Mouse (Mus musculus) MEL (cell line): ENCODE results near the gene Gm11084. TPM values are rescaled to one million over a fixed set of nuclear protein-coding genes. Genes with fewer than 3 reads are reported as not detected.
A peak's percentile ranks its signal among the peaks of the same experiment; 100 is the strongest.

Experiments
- DNase-seq: peaks from one replicate; pipeline ENCODE4 v3.0.0; 2011; ENCODE audit warnings: low read depth, low spot score
- H3K27ac ChIP-seq: 2 replicates; pipeline ENCODE4 v1.5.1; 2012; ENCODE audit warnings: low read depth, mild to moderate bottlenecking, control low read depth, low read length, moderate library complexity; ENCODE audit not compliant: control insufficient read depth
- H3K27me3 ChIP-seq, 2 experiments: fragments of 150-350 bp in 1 of 2; sonication (generic) in 1 of 2; 2 replicates each; pipeline ENCODE4 v1.6.1; 2012; ENCODE audit warnings: low read length in 2 of 2, mild to moderate bottlenecking in 2 of 2, improper control_type of control experiment in 1 of 2, moderate library complexity in 1 of 2; ENCODE audit not compliant: insufficient read depth in 2 of 2, control insufficient read depth in 1 of 2
- H3K36me3 ChIP-seq, 2 experiments: 2 replicates each; pipeline ENCODE4 v1.6.1; 2012 to 2014; ENCODE audit warnings: low read length in 2 of 2, improper control_type of control experiment in 1 of 2, inconsistent platforms in 1 of 2, mild to moderate bottlenecking in 1 of 2; ENCODE audit not compliant: insufficient read depth in 2 of 2, control insufficient read depth in 1 of 2
- H3K4me1 ChIP-seq, 2 experiments: fragments of 150-350 bp in 1 of 2; sonication (generic) in 1 of 2; 2 replicates each; pipeline ENCODE4 v1.6.1; 2012; ENCODE audit warnings: low read length in 2 of 2, improper control_type of control experiment in 1 of 2, mild to moderate bottlenecking in 1 of 2; ENCODE audit not compliant: insufficient read depth in 2 of 2, control insufficient read depth in 1 of 2
- H3K4me3 ChIP-seq, 2 experiments: fragments of 150-350 bp in 1 of 2; sonication (generic) in 1 of 2; 2 replicates each; pipeline ENCODE4 v1.5.1; 2012; ENCODE audit warnings: low read depth in 2 of 2, low read length in 2 of 2, mild to moderate bottlenecking in 2 of 2, moderate library complexity in 2 of 2, control low read depth in 1 of 2, improper control_type of control experiment in 1 of 2; ENCODE audit not compliant: control insufficient read depth in 1 of 2, insufficient read depth in 1 of 2
- H3K79me2 ChIP-seq: 2 replicates; pipeline ENCODE4 v1.6.1; 2012; ENCODE audit warnings: mild to moderate bottlenecking, low read length, moderate library complexity; ENCODE audit not compliant: control insufficient read depth, poor library complexity, insufficient read depth
- H3K9ac ChIP-seq: 2 replicates; pipeline ENCODE4 v1.6.1; 2012; ENCODE audit warnings: low read depth, mild to moderate bottlenecking, control low read depth, low read length, moderate library complexity; ENCODE audit not compliant: control insufficient read depth, poor library complexity, severe bottlenecking
- H3K9me3 ChIP-seq: fragments of 150-350 bp; sonication (generic); replicated peaks from 2 replicates; pipeline ENCODE4 v1.6.1; 2012; ENCODE audit warnings: mild to moderate bottlenecking, low read length, improper control_type of control experiment, moderate library complexity; ENCODE audit not compliant: insufficient read depth
- CHD1 ChIP-seq: IDR thresholded peaks from 2 replicates; pipeline ENCODE4 v1.6.1; 2012; ENCODE audit warnings: low read depth, mild to moderate bottlenecking, inconsistent platforms, low read length, improper control_type of control experiment
- CHD2 ChIP-seq: IDR thresholded peaks from 2 replicates; pipeline ENCODE4 v1.6.1; 2011; ENCODE audit warnings: low read length, improper control_type of control experiment
- EP300 ChIP-seq, 2 experiments: IDR thresholded peaks; 2 replicates each; pipeline ENCODE4 v1.6.1; 2011; ENCODE audit warnings: improper control_type of control experiment in 2 of 2, low read length in 2 of 2, low read depth in 1 of 2, mild to moderate bottlenecking in 1 of 2
- ETS1 ChIP-seq: IDR thresholded peaks from 2 replicates; pipeline ENCODE4 v1.6.1; 2012; ENCODE audit warnings: low read depth, mild to moderate bottlenecking, inconsistent platforms, low read length, improper control_type of control experiment, moderate library complexity
- GABPA ChIP-seq: IDR thresholded peaks from 2 replicates; pipeline ENCODE4 v1.6.1; 2012; ENCODE audit warnings: low read depth, mild to moderate bottlenecking, inconsistent platforms, low read length, improper control_type of control experiment, moderate library complexity
- GATA1 ChIP-seq: IDR thresholded peaks from 2 replicates; pipeline ENCODE4 v1.6.1; 2011; ENCODE audit warnings: low read depth, low read length, improper control_type of control experiment
- MAX ChIP-seq: IDR thresholded peaks from 2 replicates; pipeline ENCODE4 v1.6.1; 2011; ENCODE audit warnings: low read length, improper control_type of control experiment
- MEF2A ChIP-seq: IDR thresholded peaks from 2 replicates; pipeline ENCODE4 v1.6.1; 2014; ENCODE audit warnings: low read depth, mild to moderate bottlenecking, inconsistent platforms, low read length, improper control_type of control experiment; ENCODE audit not compliant: poor library complexity, insufficient replicate concordance, severe bottlenecking; ENCODE audit errors: extremely low read depth
- MYB ChIP-seq: IDR thresholded peaks from 2 replicates; pipeline ENCODE4 v1.6.1; 2011; ENCODE audit warnings: mild to moderate bottlenecking, low read depth, low read length, improper control_type of control experiment
- MYC ChIP-seq: IDR thresholded peaks from 2 replicates; pipeline ENCODE4 v1.6.1; 2011; ENCODE audit warnings: low read depth, mild to moderate bottlenecking, low read length, improper control_type of control experiment, moderate library complexity
- POLR2A ChIP-seq, 2 experiments: IDR thresholded peaks; 2 replicates each; pipeline ENCODE4 v1.6.1; 2011 to 2012; ENCODE audit warnings: low read length in 2 of 2, mild to moderate bottlenecking in 2 of 2, control low read depth in 1 of 2, improper control_type of control experiment in 1 of 2, low read depth in 1 of 2, moderate library complexity in 1 of 2; ENCODE audit not compliant: control insufficient read depth in 1 of 2, insufficient read depth in 1 of 2, poor library complexity in 1 of 2
- POLR2AphosphoS2 ChIP-seq: IDR thresholded peaks from 2 replicates; pipeline ENCODE4 v1.6.1; 2011; ENCODE audit warnings: low read length, improper control_type of control experiment
- RAD21 ChIP-seq: IDR thresholded peaks from 2 replicates; pipeline ENCODE4 v1.6.1; 2011; ENCODE audit warnings: mild to moderate bottlenecking, low read depth, low read length, improper control_type of control experiment
- RCOR1 ChIP-seq: IDR thresholded peaks from 2 replicates; pipeline ENCODE4 v1.6.1; 2012; ENCODE audit warnings: low read depth, mild to moderate bottlenecking, inconsistent platforms, low read length, improper control_type of control experiment
- TAL1 ChIP-seq: IDR thresholded peaks from 2 replicates; pipeline ENCODE4 v1.6.1; 2012; ENCODE audit warnings: mild to moderate bottlenecking, inconsistent platforms, low read length, moderate library complexity, mixed read lengths
- TCF12 ChIP-seq: IDR thresholded peaks from 2 replicates; pipeline ENCODE4 v1.6.1; 2014; ENCODE audit warnings: low read depth, mild to moderate bottlenecking, inconsistent platforms, low read length, improper control_type of control experiment, moderate library complexity
- polyA plus RNA-seq, 2 experiments: library from polyadenylated mRNA; stranded (reverse) in 1 of 2; unstranded in 1 of 2; fragments of >175 nt in 1 of 2; fragments of >200 nt in 1 of 2; gene quantifications; 2 replicates each; pipeline versions ENCODE4 v1.2.1 to v1.2.4; 2012; ENCODE audit warnings: low replicate concordance in 2 of 2, low read depth in 1 of 2; ENCODE audit not compliant: insufficient read length in 2 of 2, insufficient read depth in 1 of 2, missing spikeins in 1 of 2
- total RNA-seq: library from RNA; depleted of rRNA; stranded (reverse); fragments of 300-350 nt; gene quantifications from 2 replicates; pipeline ENCODE4 v1.2.3, GENCODE M21; 2012

The Gm11084 gene
- total and polyA plus RNA-seq, 3 experiments, result not detected

DNA sequence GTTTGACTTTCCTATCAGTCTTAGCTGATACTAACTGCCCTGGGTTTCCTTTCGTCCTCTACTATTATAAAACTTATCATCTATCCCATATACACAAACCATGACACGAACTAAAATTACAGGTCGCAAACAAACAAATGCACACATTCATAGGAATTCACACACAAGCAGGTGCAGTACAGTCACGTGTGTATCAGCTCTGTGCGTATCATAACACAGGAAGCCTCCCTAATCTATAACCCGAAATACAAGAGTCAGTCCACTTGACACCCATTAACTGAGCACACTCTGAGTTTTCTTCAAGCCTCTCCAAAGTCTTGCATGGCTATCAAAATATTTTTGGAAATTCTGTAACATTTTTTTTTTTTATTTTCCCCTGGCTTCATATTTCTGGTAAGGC lies 15.9 kb upstream of the Gm11084 start (continued):
- TF ChIP-seq RAD21, result no peak
- TF ChIP-seq, all 39 proteins: peak for 5

DNA sequence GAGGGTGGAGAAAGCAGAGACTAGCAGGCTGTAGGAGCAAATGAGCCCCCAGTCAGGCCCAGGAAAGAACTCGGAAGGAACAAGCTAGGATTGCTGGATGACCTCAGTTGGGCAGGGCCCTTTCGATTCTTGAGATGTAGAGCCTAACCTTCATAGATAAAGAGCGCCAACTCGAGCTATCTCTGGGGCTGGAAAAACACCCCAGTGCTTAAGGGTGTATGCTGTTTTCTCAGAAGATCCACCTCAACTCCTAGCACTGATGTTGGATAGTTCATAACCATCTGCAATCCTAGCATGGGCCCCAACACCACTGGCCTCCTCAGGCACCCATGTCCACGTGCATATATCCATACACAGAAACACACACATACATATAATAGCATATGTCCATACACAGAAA lies 15.5 kb upstream of the Gm11084 start:
- H3K36me3 ChIP-seq, result peaks cover 0 to 34% of the 10 kb centered on the region in 2 experiments; a peak in 2 of 4 replicates
- H3K79me2 ChIP-seq, result no peaks in the 10 kb centered on the region
- peak overlapping the region; percentile 6 for H3K9ac ChIP-seq
- peaks cover 25 to 47% of the 10 kb centered on the region in 2 experiments for H3K4me1 ChIP-seq
- no peak for TF ChIP-seq EP300 (IDR thresholded peaks at IDR 0.05; ENCODE audit: low read depth in 1 of 2, low read length in 2 of 2)
- no peak overlapping the region; a peak in 1 of 4 replicates for H3K4me3 ChIP-seq
- peak overlapping the region; percentile 4; the same call in 1 of the 2 replicates for H3K27ac ChIP-seq
- DNase-seq, result no peak
- no peaks in the 10 kb centered on the region for H3K27me3 ChIP-seq
- H3K9me3 ChIP-seq, result no peaks in the 10 kb centered on the region

DNA sequence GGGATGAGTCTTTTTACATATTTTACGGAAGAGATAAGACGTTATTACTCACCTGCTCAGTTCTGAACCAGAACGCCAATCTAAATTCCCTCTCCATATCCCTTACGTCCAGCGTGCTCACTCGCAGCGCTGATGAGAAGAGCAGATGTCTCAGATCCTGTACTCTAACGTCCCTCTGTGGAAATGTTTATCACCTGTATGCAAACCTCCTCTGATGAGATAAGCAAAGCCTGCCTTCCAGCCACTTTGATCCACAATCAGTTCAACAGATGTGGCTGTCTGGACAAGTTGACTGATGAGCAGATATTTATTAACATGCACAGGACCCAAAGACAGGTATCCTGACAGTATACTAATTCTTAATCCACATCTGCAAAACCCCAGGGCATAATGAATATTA lies 13.7 kb upstream of the Gm11084 start:
- Histone ChIP-seq H3K4me1 (peaks cover 24 to 42% of the 10 kb centered on the region in 2 experiments), H3K9ac (no peak overlapping the region), H3K36me3 (peaks cover 0 to 32% of the 10 kb centered on the region in 2 experiments; a peak in 2 of 4 replicates), H3K27me3 (no peaks in the 10 kb centered on the region), H3K4me3 (0 out of 4 replicates have a peak overlapping the region, but pooled peaks of 1 of the 2 experiments have one; percentile 2), H3K9me3 (no peaks in the 10 kb centered on the region), H3K79me2 (no peaks in the 10 kb centered on the region), H3K27ac (no peak overlapping the region)
- no peak for TF ChIP-seq CHD1
- no peak for TF ChIP-seq MYB
- TF ChIP-seq POLR2AphosphoS2, result no peak
- TF ChIP-seq TAL1, result no peak
- TF ChIP-seq MYC, result peak; percentile 18; the same call in 1 of the 2 replicates
- peak; percentile 4 to 24; a peak in 1 of 4 replicates for TF ChIP-seq EP300 (IDR thresholded peaks at IDR 0.05; ENCODE audit: low read depth in 1 of 2, low read length in 2 of 2)
- no peak for TF ChIP-seq GABPA
- TF ChIP-seq GATA1, result 0 out of 2 replicates have a peak, but pooled peaks have one; percentile 56
- no peak for TF ChIP-seq POLR2A (IDR thresholded peaks at IDR 0.05; ENCODE audit: control insufficient read depth in 1 of 2, insufficient read depth in 1 of 2, low read depth in 1 of 2, low read length in 2 of 2, poor library complexity in 1 of 2)
- TF ChIP-seq TCF12, result peak; percentile 47
- TF ChIP-seq RCOR1, result no peak
- DNase-seq, result no peak

DNA sequence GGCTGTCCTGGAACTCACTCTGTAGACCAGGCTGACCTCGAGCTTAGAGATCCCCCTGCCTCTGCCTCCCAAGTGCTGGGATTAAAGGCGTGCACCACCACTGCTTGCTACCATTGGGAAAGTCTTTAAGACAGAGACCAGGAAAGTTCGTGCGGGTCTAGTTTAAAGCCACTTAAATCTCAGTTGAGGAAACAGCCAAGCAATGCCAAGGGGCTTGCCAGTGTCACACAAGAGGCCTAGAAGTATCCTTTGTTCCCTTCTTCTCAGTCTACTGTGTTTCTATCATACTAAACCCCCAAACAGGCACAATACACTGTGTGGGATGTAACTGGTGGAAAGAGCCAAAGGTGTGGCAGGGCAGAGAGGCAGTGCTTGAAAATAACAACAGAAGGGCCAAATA lies 11.1 kb upstream of the Gm11084 start:
- no peak overlapping the region for H3K4me3 ChIP-seq
- no peaks in the 10 kb centered on the region for H3K79me2 ChIP-seq
- no peak for DNase-seq
- no peak overlapping the region for H3K9ac ChIP-seq
- peaks cover 0 to 23% of the 10 kb centered on the region in 2 experiments; a peak in 2 of 4 replicates for H3K36me3 ChIP-seq
- H3K9me3 ChIP-seq, result no peaks in the 10 kb centered on the region
- no peak for TF ChIP-seq CHD2
- no peak for TF ChIP-seq MEF2A
- no peak for TF ChIP-seq POLR2AphosphoS2
- no peak for TF ChIP-seq TAL1
- no peak for TF ChIP-seq GABPA
- TF ChIP-seq MAX, result no peak
- no peak for TF ChIP-seq ETS1
- no peaks in the 10 kb centered on the region for H3K27me3 ChIP-seq
- peaks cover 20 to 31% of the 10 kb centered on the region in 2 experiments for H3K4me1 ChIP-seq
- no peak overlapping the region for H3K27ac ChIP-seq
